ENCODE assay signal across 17 mouse cellular contexts in genomic region chr16:95675212-95675611, GRCm38 (mm10). TPM values are rescaled to one million over a fixed set of nuclear protein-coding genes. Genes with fewer than 3 reads are reported as not detected.
A peak's percentile ranks its signal among the peaks of the same experiment; 100 is the strongest.
DNase-seq lines count a peak whose midpoint lies in the region; ATAC-seq and TF ChIP-seq lines count a peak whose summit lies in the region.
"Had no signal": no experiment of that assay in that cellular context is flagged by ENCODE, and none has a peak within 500 bp of the region (broad histone marks: within the 10 kb centered on the region; RNA-seq: fewer than 3 reads in every experiment).

No protein-coding gene starts in this region.

- H3K9ac ChIP-seq in limb, embryonic 14.5 days (ENCODE audit: low read depth, low read length, severe bottlenecking), result no peak overlapping the region
- H3K9ac ChIP-seq: forebrain, embryonic 12.5 days; lung, embryonic 14.5 days had no signal

- peaks cover 16% of the 10 kb centered on the region for H3K4me1 ChIP-seq in limb, embryonic 14.5 days (ENCODE audit: control insufficient read depth, insufficient read depth, low read length)
- H3K4me1 ChIP-seq in forebrain, embryonic 10.5 days, result peaks cover 11% of the 10 kb centered on the region
- H3K4me1 ChIP-seq: forebrain, embryonic 12.5 days had no signal

- H3K4me3 ChIP-seq in limb, embryonic 14.5 days (replicated peaks; ENCODE audit: low read length), result no peak overlapping the region
- no peak overlapping the region for H3K4me3 ChIP-seq in forebrain, embryonic 10.5 days
- H3K4me3 ChIP-seq: forebrain, embryonic 12.5 days had no signal

- 0 out of 2 replicates have a peak, but pooled peaks have one; percentile 20 for ATAC-seq in limb, embryonic 14.5 days (ENCODE audit: low FRiP score, low read depth)
- ATAC-seq: hindbrain, postnatal 0 days had no signal

- WGBS in limb, embryonic 14.5 days, result 49% methylated on average over 11 of the region's 11 CpGs
- 80% methylated on average over 11 of the region's 11 CpGs for WGBS in forebrain, embryonic 10.5 days

- peak; percentile 19 to 53 for DNase-seq in adrenal gland, adult (ENCODE audit: inconsistent age in 2 of 2, low spot score in 1 of 2)
- DNase-seq in adrenal gland, adult 18-20 months (ENCODE audit: low spot score in 2 of 2), result no peak
- peak; percentile 56 for DNase-seq in urinary bladder, postnatal 14 days (ENCODE audit: low spot score)
- DNase-seq in urinary bladder, postnatal 25 days (ENCODE audit: low spot score), result no peak
- DNase-seq in limb, embryonic 14.5 days (ENCODE audit: low spot score), result peak; percentile 34
- DNase-seq in forebrain, embryonic 10.5 days (ENCODE audit: extremely low spot score, low spot score), result no peak
- no peak for DNase-seq in spleen, postnatal 4 days (ENCODE audit: low spot score in 2 of 2)
- DNase-seq in cerebellum, postnatal 4 days (ENCODE audit: low spot score in 2 of 2), result no peak
- DNase-seq: cerebellum, adult 11-12 months; embryo, embryonic 11 days; kidney, postnatal 25 days; layer of hippocampus, postnatal 36 days; right cerebral cortex, adult 18-20 months had no signal

- no peaks in the 10 kb centered on the region for H3K9me3 ChIP-seq in limb, embryonic 14.5 days (ENCODE audit: control insufficient read depth, low read length)
- no peaks in the 10 kb centered on the region for H3K9me3 ChIP-seq in forebrain, embryonic 10.5 days
- H3K9me3 ChIP-seq: forebrain, embryonic 12.5 days; megakaryocyte, embryonic 14.5 days had no signal

- H3K27me3 ChIP-seq in limb, embryonic 14.5 days (ENCODE audit: control insufficient read depth, insufficient read depth, low read length), result no peaks in the 10 kb centered on the region
- H3K27me3 ChIP-seq in forebrain, embryonic 10.5 days (ENCODE audit: poor library complexity, severe bottlenecking), result peaks cover 44% of the 10 kb centered on the region

- TF ChIP-seq POLR2A in limb, embryonic 14.5 days (IDR thresholded peaks at IDR 0.05; ENCODE audit: borderline replicate concordance, extremely low read depth, insufficient read depth, insufficient read length), result no peak

- no peak overlapping the region for H3K27ac ChIP-seq in limb, embryonic 14.5 days (replicated peaks; ENCODE audit: low read depth, low read length)
- H3K27ac ChIP-seq in forebrain, embryonic 10.5 days, result no peak overlapping the region
- H3K27ac ChIP-seq: forebrain, embryonic 12.5 days; hindbrain, postnatal 0 days had no signal

- H3K36me3 ChIP-seq in limb, embryonic 14.5 days (ENCODE audit: control insufficient read depth, insufficient read depth, low read length), result no peaks in the 10 kb centered on the region
- no peaks in the 10 kb centered on the region for H3K36me3 ChIP-seq in forebrain, embryonic 10.5 days (replicated peaks)
- H3K36me3 ChIP-seq: forebrain, embryonic 12.5 days had no signal

- H3K4me2 ChIP-seq in limb, embryonic 14.5 days (replicated peaks; ENCODE audit: low read depth, low read length, severe bottlenecking), result no peak overlapping the region
- H3K4me2 ChIP-seq: forebrain, embryonic 12.5 days had no signal

RNA-seq across cellular contexts. Expression of gene Ets2, which starts 26.7 kb away (rescaled TPM):
- total RNA-seq in adrenal gland, adult 18-20 months (2021), result 10 to 100 TPM; 46.4 to 46.6 TPM
- 86.2 and 115 TPM in 2 replicates for polyA plus RNA-seq in limb, embryonic 14.5 days (2012; rRNA removed)
- polyA plus RNA-seq in limb, embryonic 14.5 days (2014; fragmentation: Nextera tagmentation; extraction: Ambion mirVana), result 80.4 and 93.3 TPM in 2 replicates
- polyA plus RNA-seq in forebrain, embryonic 10.5 days (2016; fragmentation: Nextera tagmentation; extraction: Ambion mirVana), result 14.2 and 16.8 TPM in 2 replicates

Comparison
In these comparisons a context has a peak if more than half of its experiments do, and no peak if none do; other contexts are left out.
1. DNase-seq: peak in adrenal gland, adult (2 of 2), urinary bladder, postnatal 14 days (single experiment) and limb, embryonic 14.5 days (single experiment); none in adrenal gland, adult 18-20 months (0 of 2), urinary bladder, postnatal 25 days (single experiment), forebrain, embryonic 10.5 days (single experiment), spleen, postnatal 4 days (0 of 2) and cerebellum, postnatal 4 days (0 of 2).